Mouse (Mus musculus): ENCODE measurements around the gene Cdk15. TPM values are rescaled to one million over a fixed set of nuclear protein-coding genes. Genes with fewer than 3 reads are reported as not detected.

Gene Cdk15
- polyA plus RNA-seq, 2 experiments: not detected

DNA sequence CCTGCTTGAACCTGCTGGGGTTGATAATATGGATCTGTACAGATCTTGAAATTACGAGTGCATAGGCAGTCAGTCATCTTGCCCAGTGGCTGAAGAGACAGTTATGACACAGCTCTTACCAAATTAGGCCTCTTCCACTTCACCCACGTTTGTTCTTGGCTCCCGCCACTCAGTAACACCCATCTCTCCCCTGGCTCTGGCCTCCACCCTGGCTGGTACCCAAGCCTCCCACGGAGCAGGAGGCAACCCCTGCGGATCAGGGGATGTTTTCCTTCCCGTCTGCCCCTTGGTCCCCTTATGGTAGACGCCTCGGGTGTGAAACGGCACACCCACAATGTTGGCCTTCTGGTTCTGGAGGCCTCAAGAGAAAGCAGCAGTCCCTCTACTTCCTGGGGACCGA is 124.2 kb downstream of the Cdk15 start:
- TF ChIP-seq EP300 (IDR thresholded peaks at IDR 0.05; ENCODE audit: low read depth) (no peak), CTCF (IDR thresholded peaks at IDR 0.05; ENCODE audit: low read depth) (no peak)
- Histone ChIP-seq H3K9me3 (ENCODE audit: control insufficient read depth, low read length) (no peaks in the 10 kb centered on the region), H3K36me3 (replicated peaks; ENCODE audit: control insufficient read depth, insufficient read depth, low read depth) (no peaks in the 10 kb centered on the region), H3K4me2 (ENCODE audit: low read depth) (no peak overlapping the region), H3K27ac (no peak overlapping the region), H3K4me3 (ENCODE audit: insufficient read depth in 1 of 2, low read depth in 2 of 2, low read length in 2 of 2) (no peak overlapping the region), H3K27me3 (ENCODE audit: control insufficient read depth, insufficient read depth, low read length) (no peaks in the 10 kb centered on the region), H3K4me1 (replicated peaks; ENCODE audit: control insufficient read depth in 2 of 2, insufficient read depth in 2 of 2, low read length in 1 of 2) (peaks cover 0 to 7% of the 10 kb centered on the region in 2 experiments; a peak in 2 of 4 replicates), H3K9ac (replicated peaks) (no peak overlapping the region)
- DNase-seq (ENCODE audit: low read depth in 3 of 3, low spot score in 3 of 3) (no peak), ATAC-seq (ENCODE audit: insufficient read depth) (no peak)
- WGBS (ENCODE audit: insufficient replicate concordance): 48% methylated on average over 10 of the region's 10 CpGs

DNA sequence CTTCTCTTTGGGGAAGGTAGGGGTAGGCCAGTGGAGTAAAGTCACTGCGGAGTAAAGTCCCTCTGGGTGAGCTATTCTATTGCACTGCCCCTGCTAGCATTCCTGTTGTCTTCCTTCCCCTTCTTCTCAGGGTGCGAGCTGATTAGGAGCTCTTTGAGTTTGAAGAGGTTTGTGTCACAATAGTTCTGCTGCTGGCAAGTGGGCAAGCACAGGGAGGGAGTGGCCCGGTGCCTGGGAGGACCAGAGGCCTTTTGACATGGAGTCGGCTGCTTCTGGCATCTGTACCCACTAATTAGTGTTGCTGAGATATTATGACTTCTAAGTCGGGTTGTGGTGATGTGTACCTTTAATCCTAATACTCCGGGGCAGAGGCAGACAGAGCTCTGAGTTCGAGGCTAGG is 124.8 kb downstream of the Cdk15 start:
- Histone ChIP-seq H3K4me2 (ENCODE audit: low read depth) (no peak overlapping the region), H3K9me3 (ENCODE audit: control insufficient read depth, low read length) (no peaks in the 10 kb centered on the region), H3K9ac (replicated peaks) (no peak overlapping the region), H3K36me3 (replicated peaks; ENCODE audit: control insufficient read depth, insufficient read depth, low read depth) (no peaks in the 10 kb centered on the region), H3K27ac (no peak overlapping the region), H3K27me3 (ENCODE audit: control insufficient read depth, insufficient read depth, low read length) (no peaks in the 10 kb centered on the region), H3K4me1 (replicated peaks; ENCODE audit: control insufficient read depth in 2 of 2, insufficient read depth in 2 of 2, low read length in 1 of 2) (peaks cover 0 to 3% of the 10 kb centered on the region in 2 experiments; a peak in 2 of 4 replicates), H3K4me3 (ENCODE audit: insufficient read depth in 1 of 2, low read depth in 2 of 2, low read length in 2 of 2) (no peak overlapping the region)
- no peak for DNase-seq (ENCODE audit: low read depth in 3 of 3, low spot score in 3 of 3)
- TF ChIP-seq CTCF (IDR thresholded peaks at IDR 0.05; ENCODE audit: low read depth) (no peak), EP300 (IDR thresholded peaks at IDR 0.05; ENCODE audit: low read depth) (no peak)
- 49% methylated on average over 7 of the region's 7 CpGs for WGBS (ENCODE audit: insufficient replicate concordance)
- no peak for ATAC-seq (ENCODE audit: insufficient read depth)

DNA sequence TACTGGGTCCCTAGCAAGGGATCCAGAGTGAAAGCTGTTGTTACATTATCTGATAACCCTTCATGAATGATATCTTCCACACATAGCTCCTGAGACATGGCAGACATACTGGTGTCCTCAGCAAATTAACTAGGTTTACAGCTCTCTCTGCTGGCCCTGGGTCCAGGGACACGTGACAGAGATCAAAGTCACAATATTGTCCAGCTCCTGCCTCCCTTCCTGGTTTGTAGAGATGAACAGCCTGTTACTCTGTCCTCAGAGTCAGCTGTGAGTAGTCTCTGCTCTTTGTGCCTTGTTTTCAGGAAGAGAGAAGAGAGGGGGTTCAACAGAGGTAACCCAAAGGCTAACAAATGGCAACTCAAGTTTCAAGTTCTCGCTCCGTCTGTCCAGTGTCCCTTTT is 125.8 kb downstream of the Cdk15 start:
- no peak for ATAC-seq (ENCODE audit: insufficient read depth)
- no peak overlapping the region for H3K27ac ChIP-seq

DNA sequence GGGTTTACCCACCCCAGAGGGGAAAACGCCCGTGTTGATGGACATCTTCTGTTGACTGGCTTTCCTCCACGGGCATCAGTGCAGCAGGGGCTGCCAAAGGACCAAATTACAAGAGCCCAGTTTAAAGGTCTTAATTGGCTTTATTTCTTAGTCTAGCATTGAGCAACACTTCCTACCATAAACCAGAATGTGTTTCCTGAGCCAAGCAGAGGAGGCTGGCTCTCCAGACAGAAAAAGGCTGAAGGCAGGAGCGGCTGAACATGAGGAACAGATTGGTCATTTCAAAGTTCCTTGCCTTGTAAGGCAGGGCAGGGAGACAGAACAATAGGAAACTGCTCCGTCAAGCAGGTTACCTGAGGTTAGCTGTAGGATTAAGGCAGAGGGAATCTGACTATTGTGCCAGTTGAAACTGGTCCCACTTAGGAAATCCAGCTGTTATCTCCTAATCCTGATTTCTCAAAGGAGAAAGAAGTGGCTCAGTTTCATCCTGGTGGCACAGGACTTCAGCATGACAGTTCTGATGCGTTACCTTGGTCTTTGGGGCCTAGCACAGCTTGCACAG is 126.4 kb downstream of the Cdk15 start:
- ATAC-seq (ENCODE audit: insufficient read depth): no peak

More for the DNA sequence above, 125.8 kb downstream of the Cdk15 start:
- Histone ChIP-seq H3K4me1 (replicated peaks; ENCODE audit: control insufficient read depth in 2 of 2, insufficient read depth in 2 of 2, low read length in 1 of 2) (no peaks in the 10 kb centered on the region), H3K27me3 (ENCODE audit: control insufficient read depth, insufficient read depth, low read length) (no peaks in the 10 kb centered on the region), H3K36me3 (replicated peaks; ENCODE audit: control insufficient read depth, insufficient read depth, low read depth) (no peaks in the 10 kb centered on the region), H3K4me2 (ENCODE audit: low read depth) (no peak overlapping the region), H3K4me3 (ENCODE audit: insufficient read depth in 1 of 2, low read depth in 2 of 2, low read length in 2 of 2) (no peak overlapping the region), H3K9me3 (ENCODE audit: control insufficient read depth, low read length) (no peaks in the 10 kb centered on the region), H3K9ac (replicated peaks) (no peak overlapping the region)
- DNase-seq (ENCODE audit: low read depth in 3 of 3, low spot score in 3 of 3): no peak
- TF ChIP-seq EP300 (IDR thresholded peaks at IDR 0.05; ENCODE audit: low read depth) (no peak), CTCF (IDR thresholded peaks at IDR 0.05; ENCODE audit: low read depth) (no peak)
- WGBS (ENCODE audit: insufficient replicate concordance): 73% methylated on average over 3 of the region's 3 CpGs

DNA sequence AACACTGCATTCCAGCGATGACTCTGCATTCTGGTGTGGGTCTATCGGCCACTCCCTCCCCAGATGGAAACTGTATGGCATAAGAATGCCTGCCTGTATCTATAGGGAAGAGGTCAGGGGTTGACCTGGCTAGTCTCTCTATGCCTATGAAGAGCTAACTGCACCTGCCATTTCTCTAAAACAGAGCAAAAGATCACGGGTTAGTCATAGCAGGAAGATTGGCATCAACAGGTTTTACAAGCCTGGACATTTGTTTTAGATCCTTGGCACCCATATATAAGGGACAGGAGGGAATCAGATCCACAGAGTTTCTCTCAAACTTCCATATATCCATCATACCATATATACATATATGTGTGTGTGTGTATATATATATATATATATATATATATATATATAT is 127.7 kb downstream of the Cdk15 start:
- DNase-seq (ENCODE audit: low read depth in 3 of 3, low spot score in 3 of 3) (no peak), ATAC-seq (ENCODE audit: insufficient read depth) (no peak)
- Histone ChIP-seq H3K9me3 (ENCODE audit: control insufficient read depth, low read length) (no peaks in the 10 kb centered on the region), H3K27ac (no peak overlapping the region), H3K4me3 (ENCODE audit: insufficient read depth in 1 of 2, low read depth in 2 of 2, low read length in 2 of 2) (no peak overlapping the region), H3K27me3 (ENCODE audit: control insufficient read depth, insufficient read depth, low read length) (no peaks in the 10 kb centered on the region), H3K9ac (replicated peaks) (no peak overlapping the region), H3K4me1 (replicated peaks; ENCODE audit: control insufficient read depth in 2 of 2, insufficient read depth in 2 of 2, low read length in 1 of 2) (no peaks in the 10 kb centered on the region; a peak in 1 of 4 replicates), H3K36me3 (replicated peaks; ENCODE audit: control insufficient read depth, insufficient read depth, low read depth) (no peaks in the 10 kb centered on the region), H3K4me2 (ENCODE audit: low read depth) (no peak overlapping the region)
- TF ChIP-seq EP300 (IDR thresholded peaks at IDR 0.05; ENCODE audit: low read depth) (no peak), CTCF (IDR thresholded peaks at IDR 0.05; ENCODE audit: low read depth) (no peak)
- WGBS (ENCODE audit: insufficient replicate concordance): 58% methylated on average over 3 of the region's 3 CpGs

More for the DNA sequence above, 126.4 kb downstream of the Cdk15 start:
- no peak overlapping the region for H3K27ac ChIP-seq
- no peaks in the 10 kb centered on the region for H3K9me3 ChIP-seq (ENCODE audit: control insufficient read depth, low read length)
- no peaks in the 10 kb centered on the region for H3K27me3 ChIP-seq (ENCODE audit: control insufficient read depth, insufficient read depth, low read length)
- no peak for DNase-seq (ENCODE audit: low read depth in 3 of 3, low spot score in 3 of 3)
- H3K36me3 ChIP-seq (replicated peaks; ENCODE audit: control insufficient read depth, insufficient read depth, low read depth): no peaks in the 10 kb centered on the region
- H3K4me3 ChIP-seq (ENCODE audit: insufficient read depth in 1 of 2, low read depth in 2 of 2, low read length in 2 of 2): no peak overlapping the region
- H3K4me2 ChIP-seq (ENCODE audit: low read depth): no peak overlapping the region
- TF ChIP-seq EP300 (IDR thresholded peaks at IDR 0.05; ENCODE audit: low read depth): no peak
- TF ChIP-seq CTCF (IDR thresholded peaks at IDR 0.05; ENCODE audit: low read depth): no peak
- 31% methylated on average over 6 of the region's 6 CpGs for WGBS (ENCODE audit: insufficient replicate concordance)
- H3K4me1 ChIP-seq (replicated peaks; ENCODE audit: control insufficient read depth in 2 of 2, insufficient read depth in 2 of 2, low read length in 1 of 2): no peaks in the 10 kb centered on the region; a peak in 1 of 4 replicates
- no peak overlapping the region for H3K9ac ChIP-seq (replicated peaks)
